Mouse (Mus musculus): ENCODE results near the gene Sgk1. TPM values are rescaled to one million over a fixed set of nuclear protein-coding genes. Genes with fewer than 3 reads are reported as not detected.

Sgk1 gene
- 38.5 and 41.4 TPM in 2 replicates for polyA plus RNA-seq (2015; fragmentation: Nextera tagmentation; extraction: Ambion mirVana)

GRCm38 (mm10) chr10:21882184-21883081 lies at the start of gene Sgk1:
Gene Sgk1 (plus strand): TSS chr10:21882184.

Other genes starting within 250 kb of the Sgk1 start
- not detected in 2 replicates for gene 4930444G20Rik, start 185.9 kb downstream of the Sgk1 start, polyA plus RNA-seq (2015; fragmentation: Nextera tagmentation; extraction: Ambion mirVana)

Measured in skeletal muscle tissue, postnatal 0 days (tissue).